Mouse (Mus musculus) CH12.LX (cell line): Measurements from ENCODE around the gene Glis1.

ENCODE experiments used
- CHD2 ChIP-seq: IDR thresholded peaks from 2 replicates; pipeline ENCODE4 v1.6.1; 2011; ENCODE audit warnings: low read length, improper control_type of control experiment
- CTCF ChIP-seq, 2 experiments: IDR thresholded peaks in 1 of 2; conservative IDR thresholded peaks in 1 of 2; 2 replicates each; pipeline ENCODE4 v1.5.1; 2011 to 2012; ENCODE audit warnings: low read depth in 2 of 2, low read length in 2 of 2, improper control_type of control experiment in 1 of 2, inconsistent platforms in 1 of 2, mild to moderate bottlenecking in 1 of 2, moderate library complexity in 1 of 2
- GABPA ChIP-seq: IDR thresholded peaks from 2 replicates; pipeline ENCODE4 v1.6.1; 2012; ENCODE audit warnings: low read depth, low read length, improper control_type of control experiment, inconsistent platforms; ENCODE audit not compliant: insufficient replicate concordance
- HCFC1 ChIP-seq: IDR thresholded peaks from 2 replicates; pipeline ENCODE4 v1.6.1; 2012; ENCODE audit warnings: low read depth, mild to moderate bottlenecking, inconsistent platforms, low read length, improper control_type of control experiment
- IRF4 ChIP-seq: IDR thresholded peaks from 2 replicates; pipeline ENCODE4 v1.6.1; 2014; ENCODE audit warnings: low read depth, mild to moderate bottlenecking, inconsistent platforms, low read length, improper control_type of control experiment
- NELFE ChIP-seq: IDR thresholded peaks from 2 replicates; pipeline ENCODE4 v1.6.1; 2011; ENCODE audit warnings: low read depth, low read length, improper control_type of control experiment
- POLR2A ChIP-seq: IDR thresholded peaks from 2 replicates; pipeline ENCODE4 v1.6.1; 2011; ENCODE audit warnings: low read depth, mild to moderate bottlenecking, improper control_type of control experiment, low read length
- POLR2AphosphoS2 ChIP-seq: IDR thresholded peaks from 2 replicates; pipeline ENCODE4 v1.6.1; 2011; ENCODE audit warnings: low read depth, low read length, improper control_type of control experiment
- SIN3A ChIP-seq: IDR thresholded peaks from 2 replicates; pipeline ENCODE4 v1.6.1; 2012; ENCODE audit warnings: low read length, improper control_type of control experiment, inconsistent platforms
- SMC3 ChIP-seq: IDR thresholded peaks from 2 replicates; pipeline ENCODE4 v1.6.1; 2011; ENCODE audit warnings: low read depth, low read length, improper control_type of control experiment
- TCF12 ChIP-seq: IDR thresholded peaks from 2 replicates; pipeline ENCODE4 v1.6.1; 2014; ENCODE audit warnings: low read depth, mild to moderate bottlenecking, inconsistent platforms, low read length, improper control_type of control experiment
- ZNF384 ChIP-seq: IDR thresholded peaks from 2 replicates; pipeline ENCODE4 v1.6.1; 2012; ENCODE audit warnings: low read depth, low read length, improper control_type of control experiment, inconsistent platforms

GRCm38 (mm10) chr4:107483556-107484220, 49.3 kb downstream of the Glis1 start:
- TF ChIP-seq POLR2A (no peak), NELFE (no peak), CTCF (conservative IDR thresholded peaks at IDR 0.05 in 1 of 2, IDR thresholded peaks at IDR 0.05 in 1 of 2; ENCODE audit: low read depth in 2 of 2, low read length in 2 of 2) (no peak), GABPA (no peak), ZNF384 (no peak), TCF12 (no peak), CHD2 (no peak), POLR2AphosphoS2 (no peak), SIN3A (no peak), HCFC1 (no peak), SMC3 (no peak), IRF4 (no peak)
